Mouse (Mus musculus): Measurements from ENCODE around the gene Slc12a6. TPM values are rescaled to one million over a fixed set of nuclear protein-coding genes. Genes with fewer than 3 reads are reported as not detected.

Slc12a6 gene
- 7.4 and 11.3 TPM in 2 replicates for polyA plus RNA-seq (2016; fragmentation: Nextera tagmentation; extraction: Ambion mirVana)

DNA sequence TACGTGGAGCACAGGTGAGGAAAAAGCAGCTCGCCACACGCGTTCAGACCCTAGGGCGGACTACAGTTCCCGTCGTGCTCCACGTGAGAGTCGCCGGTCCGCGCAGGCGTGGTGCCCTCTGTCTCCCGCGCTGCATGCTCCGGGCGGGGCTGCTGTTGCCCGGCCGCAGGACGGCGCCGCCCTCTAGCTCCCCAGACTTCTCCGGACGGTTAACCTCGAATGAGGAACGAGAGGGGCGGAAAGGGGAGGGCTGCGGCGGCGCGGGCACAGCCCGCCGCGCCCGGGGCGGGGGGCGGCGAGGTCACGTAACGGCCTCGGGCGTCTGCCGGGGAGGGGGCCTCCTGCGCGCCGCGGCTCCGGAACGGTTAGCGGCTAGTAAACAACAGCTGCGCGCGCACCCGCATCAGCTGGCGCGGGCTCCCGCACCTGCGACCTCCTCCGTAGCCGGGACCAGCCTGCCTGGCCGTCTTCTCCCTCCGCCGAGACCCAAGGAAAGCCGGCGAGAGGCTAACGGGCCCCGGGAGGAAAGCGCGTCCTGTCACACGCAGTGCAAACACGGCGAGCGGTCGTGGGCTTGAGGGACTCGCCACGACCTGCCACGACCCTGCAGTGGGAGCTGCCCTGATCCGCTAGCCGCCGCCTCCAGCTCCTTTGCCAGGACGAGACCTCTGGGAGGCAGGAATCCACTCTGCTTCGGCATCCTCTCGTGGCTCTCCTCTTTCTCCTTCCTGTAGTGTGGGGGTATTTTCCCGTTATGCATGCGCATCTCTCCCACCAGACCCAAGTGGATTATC lies at the start of gene Slc12a6:
Gene Slc12a6 (plus strand): TSS at position 378 of the 794 bp plus-strand sequence.
- Histone ChIP-seq H3K4me3 (peak within 1 kb of the TSS; percentile 85), H3K27me3 (ENCODE audit: low read depth, poor library complexity, severe bottlenecking) (no peaks in the 10 kb centered on the region), H3K9me3 (replicated peaks) (no peaks in the 10 kb centered on the region), H3K27ac (replicated peaks) (peak within 1 kb of the TSS; percentile 95), H3K36me3 (no peaks in the 10 kb centered on the region), H3K4me1 (peaks cover 43% of the 10 kb centered on the region)
- peak; percentile 93 for DNase-seq (ENCODE audit: low spot score)
- under 1% methylated on average over 85 of the region's 85 CpGs for WGBS

DNA sequence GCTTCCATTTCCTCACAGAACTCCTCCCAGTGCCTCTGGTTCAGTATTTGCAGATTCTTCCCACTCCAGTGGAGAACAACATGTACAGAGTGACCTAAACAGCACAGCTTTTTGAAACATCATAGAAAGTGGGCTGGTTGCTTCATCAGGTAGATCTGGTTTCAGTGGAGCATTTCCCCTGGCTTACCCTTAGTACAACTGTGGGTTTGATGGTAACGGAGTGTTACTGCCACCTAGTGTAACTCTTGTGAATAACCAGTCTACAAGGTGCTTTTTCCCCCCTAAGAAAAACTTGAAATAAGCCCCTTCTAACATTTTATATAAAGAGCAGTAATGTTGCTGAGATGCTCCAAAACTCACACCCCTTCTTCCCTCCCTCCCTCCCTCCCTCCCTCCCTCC lies 49.6 kb upstream of the Slc12a6 start:
- H3K9me3 ChIP-seq (replicated peaks): no peaks in the 10 kb centered on the region
- WGBS: 9% methylated on average over 1 of the region's 1 CpGs
- no peaks in the 10 kb centered on the region for H3K27me3 ChIP-seq (ENCODE audit: low read depth, poor library complexity, severe bottlenecking)
- no peak overlapping the region for H3K4me3 ChIP-seq
- DNase-seq (ENCODE audit: low spot score): peak; percentile 13
- no peaks in the 10 kb centered on the region for H3K4me1 ChIP-seq
- H3K27ac ChIP-seq (replicated peaks): no peak overlapping the region
- no peaks in the 10 kb centered on the region for H3K36me3 ChIP-seq

- no peaks in the 10 kb centered on the region for H3K9me3 ChIP-seq (replicated peaks)
- 83% methylated on average over 6 of the region's 6 CpGs for WGBS
- no peak for DNase-seq (ENCODE audit: low spot score)
- H3K4me1 ChIP-seq: no peaks in the 10 kb centered on the region
- no peak overlapping the region for H3K4me3 ChIP-seq
- no peak overlapping the region for H3K27ac ChIP-seq (replicated peaks)
- no peaks in the 10 kb centered on the region for H3K27me3 ChIP-seq (ENCODE audit: low read depth, poor library complexity, severe bottlenecking)
- H3K36me3 ChIP-seq: no peaks in the 10 kb centered on the region
Observed at GRCm38 (mm10) chr2:112217614-112218013, 48.0 kb upstream of the Slc12a6 start.

DNA sequence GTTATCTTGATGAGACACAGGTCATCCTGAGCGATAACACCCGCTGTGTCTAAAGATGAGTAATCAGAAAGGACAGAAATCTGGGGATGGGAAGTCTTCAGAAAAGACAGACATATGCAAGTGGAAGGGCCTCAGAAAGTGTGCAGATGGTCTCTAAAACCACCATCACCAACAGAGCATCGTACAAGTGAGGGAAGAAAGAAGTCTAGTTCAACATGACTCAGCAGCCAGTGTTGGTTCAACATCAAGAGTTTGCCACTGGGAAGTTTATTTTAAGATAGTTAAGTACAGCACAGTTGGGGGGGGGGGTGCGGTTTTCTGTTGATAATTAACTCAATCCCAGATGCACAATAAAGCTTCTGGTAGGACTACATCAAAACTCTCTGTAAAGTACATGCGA lies 44.7 kb upstream of the Slc12a6 start:
- Histone ChIP-seq H3K4me1 (no peaks in the 10 kb centered on the region), H3K9me3 (replicated peaks) (no peaks in the 10 kb centered on the region), H3K27me3 (ENCODE audit: low read depth, poor library complexity, severe bottlenecking) (no peaks in the 10 kb centered on the region), H3K36me3 (no peaks in the 10 kb centered on the region), H3K4me3 (no peak overlapping the region), H3K27ac (replicated peaks) (no peak overlapping the region)
- DNase-seq (ENCODE audit: low spot score): no peak
- WGBS: 91% methylated on average over 5 of the region's 5 CpGs

DNA sequence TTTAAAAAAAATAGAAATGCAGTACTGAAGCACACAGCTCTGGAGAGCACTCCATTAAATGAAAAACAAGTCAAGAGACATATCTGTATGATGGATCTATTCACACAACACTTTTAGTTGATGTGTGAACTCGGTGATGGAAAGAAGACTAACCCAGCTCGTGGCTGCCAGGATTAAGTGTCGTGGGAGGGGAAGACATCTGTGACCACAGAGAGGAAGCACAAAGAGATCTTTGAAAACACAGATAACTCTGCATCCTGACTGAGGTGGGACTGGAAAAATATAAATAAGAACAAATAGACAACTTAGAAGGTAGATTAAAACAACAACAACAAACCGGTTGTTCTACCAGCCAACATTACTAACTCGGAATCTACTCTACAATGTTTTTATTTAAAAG lies 43.0 kb upstream of the Slc12a6 start:
- DNase-seq (ENCODE audit: low spot score): no peak
- WGBS: 88% methylated on average over 5 of the region's 5 CpGs
- Histone ChIP-seq H3K9me3 (replicated peaks) (no peaks in the 10 kb centered on the region), H3K27me3 (ENCODE audit: low read depth, poor library complexity, severe bottlenecking) (no peaks in the 10 kb centered on the region), H3K36me3 (no peaks in the 10 kb centered on the region), H3K27ac (replicated peaks) (no peak overlapping the region), H3K4me1 (no peaks in the 10 kb centered on the region), H3K4me3 (no peak overlapping the region)

DNA sequence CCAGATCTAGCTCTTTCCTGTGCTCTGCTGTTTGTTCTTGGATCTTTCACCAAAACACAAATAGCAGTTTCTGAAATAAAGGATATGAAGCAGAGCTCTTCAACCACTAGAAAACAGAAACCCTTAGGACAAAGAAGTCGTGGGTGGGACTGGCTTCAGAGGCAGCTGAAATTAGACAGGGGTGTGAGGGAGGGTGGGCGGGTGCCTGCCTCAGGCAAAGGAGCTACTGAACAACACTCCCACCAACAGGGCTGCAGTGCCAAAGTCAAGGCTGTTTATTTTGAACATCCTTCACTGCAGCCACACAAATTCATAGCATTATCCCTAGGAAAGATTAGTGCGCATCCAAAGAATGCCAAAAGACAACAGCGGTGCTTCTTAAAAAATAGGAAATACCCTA lies 41.3 kb upstream of the Slc12a6 start:
- Histone ChIP-seq H3K36me3 (no peaks in the 10 kb centered on the region), H3K4me3 (no peak overlapping the region), H3K27ac (replicated peaks) (no peak overlapping the region), H3K9me3 (replicated peaks) (no peaks in the 10 kb centered on the region), H3K27me3 (ENCODE audit: low read depth, poor library complexity, severe bottlenecking) (no peaks in the 10 kb centered on the region), H3K4me1 (no peaks in the 10 kb centered on the region)
- WGBS: 72% methylated on average over 4 of the region's 4 CpGs
- no peak for DNase-seq (ENCODE audit: low spot score)

- DNase-seq (ENCODE audit: low spot score): no peak
- 95% methylated on average over 1 of the region's 1 CpGs for WGBS
- no peaks in the 10 kb centered on the region for H3K4me1 ChIP-seq
- no peak overlapping the region for H3K4me3 ChIP-seq
- no peaks in the 10 kb centered on the region for H3K9me3 ChIP-seq (replicated peaks)
- H3K36me3 ChIP-seq: no peaks in the 10 kb centered on the region
- no peak overlapping the region for H3K27ac ChIP-seq (replicated peaks)
- 0 out of 2 replicates have a peak, but pooled peaks cover 1% of the 10 kb centered on the region for H3K27me3 ChIP-seq (ENCODE audit: low read depth, poor library complexity, severe bottlenecking)
Observed at GRCm38 (mm10) chr2:112232623-112233022, 33.0 kb upstream of the Slc12a6 start.

DNA sequence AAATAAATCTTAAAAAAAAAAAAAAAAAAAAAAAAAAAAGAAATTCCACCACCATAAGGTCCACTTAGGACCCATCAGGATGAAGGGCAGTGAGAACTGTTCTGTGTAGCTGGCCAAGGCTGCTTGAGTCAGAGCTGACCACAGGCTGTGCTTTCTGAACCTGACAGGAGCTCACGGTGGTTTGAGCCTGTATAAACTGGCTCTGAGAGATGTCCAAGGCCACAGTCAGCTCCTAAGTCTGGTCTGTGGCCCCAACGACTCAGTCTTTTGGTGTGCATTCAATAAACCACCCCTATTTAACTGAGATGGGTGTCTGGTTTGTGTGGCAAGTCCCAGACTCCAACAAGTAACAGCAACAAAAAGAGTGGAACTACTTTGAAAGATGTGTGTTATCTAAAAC lies 29.0 kb upstream of the Slc12a6 start:
- H3K36me3 ChIP-seq: no peaks in the 10 kb centered on the region
- H3K4me3 ChIP-seq: no peak overlapping the region
- H3K4me1 ChIP-seq: peaks cover 24% of the 10 kb centered on the region
- H3K27me3 ChIP-seq (ENCODE audit: low read depth, poor library complexity, severe bottlenecking): peaks cover 17% of the 10 kb centered on the region
- H3K27ac ChIP-seq (replicated peaks): no peak overlapping the region
- no peak for DNase-seq (ENCODE audit: low spot score)
- no peaks in the 10 kb centered on the region for H3K9me3 ChIP-seq (replicated peaks)
- 79% methylated on average over 2 of the region's 2 CpGs for WGBS

- Histone ChIP-seq H3K36me3 (no peaks in the 10 kb centered on the region), H3K4me3 (no peak overlapping the region), H3K4me1 (peaks cover 24% of the 10 kb centered on the region), H3K9me3 (replicated peaks) (no peaks in the 10 kb centered on the region), H3K27me3 (ENCODE audit: low read depth, poor library complexity, severe bottlenecking) (peaks cover 17% of the 10 kb centered on the region), H3K27ac (replicated peaks) (no peak overlapping the region)
- DNase-seq (ENCODE audit: low spot score): no peak
- WGBS: 17% methylated on average over 4 of the region's 4 CpGs
Observed at GRCm38 (mm10) chr2:112238006-112238405, 27.6 kb upstream of the Slc12a6 start.

DNA sequence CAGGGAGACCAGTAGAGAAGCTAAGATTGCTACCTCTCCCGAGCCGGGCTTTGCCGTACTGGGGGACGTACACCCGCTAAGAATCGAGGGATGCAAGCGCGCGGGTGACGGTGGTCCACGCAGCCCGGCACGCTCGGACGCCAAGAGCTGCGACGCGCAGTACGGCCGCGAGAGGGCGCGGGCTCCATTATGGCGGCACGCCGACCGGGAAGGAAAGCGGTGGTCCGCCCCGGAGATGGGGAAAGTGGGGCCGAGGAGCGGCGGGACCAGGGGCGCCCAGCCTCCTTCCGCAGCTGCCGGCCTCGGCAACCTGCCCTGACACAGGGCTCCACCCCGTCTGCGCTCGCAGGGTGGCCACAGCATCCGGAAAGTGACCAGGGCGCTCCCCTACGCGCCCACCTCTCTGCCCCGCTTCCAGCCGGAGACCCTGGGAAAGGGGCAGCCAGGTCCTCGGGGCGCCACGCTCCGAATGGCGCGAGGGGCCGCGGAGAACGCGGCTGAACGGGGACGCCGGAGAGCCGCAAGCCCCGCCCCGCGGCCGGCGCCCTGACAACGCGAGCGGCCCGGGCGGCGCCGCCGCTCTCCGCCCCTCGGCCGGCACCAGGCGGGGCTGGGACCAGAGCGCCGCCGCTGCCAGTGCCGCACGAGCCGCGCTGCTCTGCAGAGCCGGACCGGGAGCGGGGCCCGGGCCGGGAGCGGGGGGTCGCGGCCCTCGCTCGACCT lies 26.3 kb upstream of the Slc12a6 start, which contains the start of gene Lpcat4:
Gene Lpcat4 (plus strand): TSS at position 257 of the 723 bp plus-strand sequence.
- DNase-seq (ENCODE audit: low spot score): peak; percentile 92
- WGBS: under 1% methylated on average over 88 of the region's 94 CpGs
- peaks cover 7% of the 10 kb centered on the region for H3K36me3 ChIP-seq
- H3K27me3 ChIP-seq (ENCODE audit: low read depth, poor library complexity, severe bottlenecking): peaks cover 17% of the 10 kb centered on the region
- peaks cover 24% of the 10 kb centered on the region for H3K4me1 ChIP-seq
- H3K4me3 ChIP-seq: peak within 1 kb of the TSS; percentile 83
- H3K9me3 ChIP-seq (replicated peaks): no peaks in the 10 kb centered on the region
- peak within 1 kb of the TSS; percentile 97 for H3K27ac ChIP-seq (replicated peaks)

DNA sequence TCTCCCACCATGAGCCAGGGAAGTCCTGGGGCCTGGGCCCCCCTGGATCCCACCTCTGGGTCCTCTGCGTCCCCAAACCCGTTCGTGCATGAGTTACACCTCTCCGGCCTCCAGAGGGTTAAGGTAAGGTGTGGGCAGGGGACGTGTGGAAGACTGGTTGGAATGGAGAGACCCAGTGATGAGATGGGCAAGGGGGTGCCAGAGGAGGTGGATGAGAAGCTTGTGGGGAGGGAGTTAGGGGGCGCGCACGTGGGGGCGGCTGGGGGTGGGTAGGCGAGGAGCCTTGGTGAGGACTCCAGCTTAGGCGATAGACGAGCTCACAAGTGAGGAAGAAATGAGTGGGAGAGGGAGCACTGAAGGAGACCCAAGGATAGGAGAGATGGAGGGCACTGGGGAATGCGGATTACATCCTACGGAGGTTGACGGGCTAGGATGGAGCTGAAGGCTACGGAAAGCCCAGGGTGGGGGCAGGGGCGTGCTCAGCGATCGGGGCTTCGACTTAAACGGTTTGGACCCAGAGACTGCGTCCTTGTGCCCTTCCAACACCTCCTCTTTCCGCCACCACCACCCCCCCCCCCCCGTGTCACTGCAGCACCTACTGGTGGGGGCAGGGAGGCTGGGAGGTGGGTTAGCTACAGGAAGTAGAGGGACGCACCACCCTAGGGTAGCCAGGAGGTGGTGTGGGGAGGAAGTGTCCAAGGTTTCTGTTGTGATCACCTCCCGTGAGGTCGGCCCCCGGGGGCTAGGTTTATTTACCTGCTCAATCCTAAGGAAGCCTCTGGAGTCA lies 25.5 kb upstream of the Slc12a6 start:
- Histone ChIP-seq H3K4me1 (peaks cover 24% of the 10 kb centered on the region), H3K27me3 (ENCODE audit: low read depth, poor library complexity, severe bottlenecking) (peaks cover 17% of the 10 kb centered on the region), H3K4me3 (peak overlapping the region; percentile 83), H3K27ac (replicated peaks) (peak overlapping the region; percentile 97), H3K36me3 (peaks cover 13% of the 10 kb centered on the region), H3K9me3 (replicated peaks) (no peaks in the 10 kb centered on the region)
- under 1% methylated on average over 28 of the region's 28 CpGs for WGBS
- no peak for DNase-seq (ENCODE audit: low spot score)

- Histone ChIP-seq H3K27me3 (ENCODE audit: low read depth, poor library complexity, severe bottlenecking) (peaks cover 17% of the 10 kb centered on the region), H3K4me1 (peaks cover 24% of the 10 kb centered on the region), H3K9me3 (replicated peaks) (no peaks in the 10 kb centered on the region), H3K27ac (replicated peaks) (no peak overlapping the region), H3K36me3 (peaks cover 25% of the 10 kb centered on the region), H3K4me3 (no peak overlapping the region)
- 88% methylated on average over 14 of the region's 14 CpGs for WGBS
- no peak for DNase-seq (ENCODE audit: low spot score)
Observed at GRCm38 (mm10) chr2:112241787-112242186, 23.8 kb upstream of the Slc12a6 start.

Measured in midbrain, embryonic 10.5 days (tissue).